Mouse (Mus musculus) right cerebral cortex, postnatal 4 days (tissue): ENCODE results near the gene Ppp6r1.
"Not testable (repeated sequence)": the region's sequence is repeated elsewhere in the genome, so short reads cannot be mapped to it uniquely, and the experiment has no call there.

ENCODE experiments used
- DNase-seq: peaks from one replicate; pipeline ENCODE4 v3.0.0-alpha.2; 2022

The Ppp6r1 gene

DNA sequence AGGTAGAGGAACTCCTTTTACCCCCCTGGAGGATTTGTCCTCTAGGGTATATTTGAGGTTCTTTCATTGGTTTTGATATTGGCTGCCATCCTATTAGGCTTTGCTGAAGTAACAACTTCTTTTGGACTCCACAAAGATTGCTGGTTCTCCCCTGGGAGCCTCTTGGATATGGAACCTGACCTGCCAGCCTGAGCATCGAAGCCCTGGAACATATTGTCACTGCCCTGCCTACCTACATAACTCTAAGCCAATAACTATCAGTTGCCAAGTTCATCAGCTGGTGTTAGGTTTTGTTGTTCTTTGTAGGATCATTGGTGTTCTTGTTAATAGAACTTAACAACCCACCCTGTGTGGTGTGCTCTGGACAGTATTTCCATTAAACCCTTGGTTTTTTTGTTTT, 45.9 kb downstream of the Ppp6r1 start:
- no peak for DNase-seq

- DNase-seq: no peak
These were observed 46.4 kb downstream of the Ppp6r1 start for GRCm38 (mm10) chr7:4612386-4612785.

GRCm38 (mm10) chr7:4611921-4612341, 46.9 kb downstream of the Ppp6r1 start:
- DNase-seq: no peak

DNA sequence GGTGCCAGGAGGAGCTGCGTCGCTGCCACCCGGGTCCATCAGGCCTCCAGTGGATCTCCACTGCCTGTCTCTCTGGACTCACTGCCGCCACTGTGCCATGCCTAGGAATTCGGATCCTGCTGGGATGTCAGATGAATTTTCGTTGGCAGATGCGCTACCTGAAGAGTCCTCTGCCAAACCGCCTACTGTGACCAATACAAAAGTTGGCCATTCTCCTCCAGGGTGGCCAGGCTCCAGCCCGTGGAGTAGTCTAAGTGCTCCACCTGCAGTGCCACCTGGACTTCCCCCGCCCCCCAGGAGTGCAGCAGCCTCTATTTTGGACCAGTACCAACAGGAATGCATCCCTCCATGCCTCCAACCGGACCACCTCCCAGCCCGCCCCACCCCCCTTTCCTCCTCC, 47.3 kb downstream of the Ppp6r1 start:
- DNase-seq: no peak

GRCm38 (mm10) chr7:4608002-4608401, 50.8 kb downstream of the Ppp6r1 start:
- no peak for DNase-seq

DNA sequence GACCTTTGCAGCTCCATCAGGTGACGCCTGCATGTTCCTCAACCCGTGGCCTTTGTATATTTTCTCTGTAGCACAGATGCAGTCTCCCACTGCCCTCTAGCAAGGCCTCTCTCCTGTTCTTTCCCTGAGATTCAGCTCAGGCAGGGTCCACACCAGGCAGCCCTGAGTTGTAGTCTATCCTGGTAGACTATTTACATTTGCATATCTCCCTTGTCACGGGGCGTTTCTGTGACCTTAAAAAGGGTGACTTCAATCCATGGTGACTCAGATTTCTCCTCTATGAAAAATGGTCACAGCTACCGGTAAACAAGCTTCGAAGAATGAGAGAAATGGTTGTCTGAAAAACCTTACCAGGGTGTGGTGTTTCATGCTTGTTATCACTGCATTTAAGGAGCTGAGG, 54.9 kb downstream of the Ppp6r1 start, which contains the start of gene Ptprh:
Ptprh (minus strand) TSS at position 169 of the 400 bp plus-strand sequence.
- DNase-seq: no peak

DNA sequence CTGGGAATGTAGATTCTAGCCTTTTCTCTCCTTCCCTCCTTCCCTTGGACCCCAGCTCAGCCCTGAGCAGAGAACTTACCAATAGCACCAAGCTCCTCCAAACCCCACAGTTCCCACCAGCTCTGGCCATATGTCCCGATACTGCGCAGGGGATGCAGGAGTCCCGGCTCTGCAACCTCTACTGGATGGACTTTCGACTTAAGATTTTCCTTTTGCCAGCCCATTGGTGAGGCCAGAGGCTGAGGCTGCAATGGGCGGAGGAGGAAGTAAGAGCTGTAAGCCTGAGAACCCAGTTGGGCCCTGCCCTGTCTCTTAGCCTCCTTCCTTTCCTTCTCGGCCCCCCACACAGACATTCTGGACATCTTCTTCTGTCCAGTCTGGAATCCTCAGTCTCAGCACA, 55.9 kb downstream of the Ppp6r1 start:
- DNase-seq: no peak

DNA sequence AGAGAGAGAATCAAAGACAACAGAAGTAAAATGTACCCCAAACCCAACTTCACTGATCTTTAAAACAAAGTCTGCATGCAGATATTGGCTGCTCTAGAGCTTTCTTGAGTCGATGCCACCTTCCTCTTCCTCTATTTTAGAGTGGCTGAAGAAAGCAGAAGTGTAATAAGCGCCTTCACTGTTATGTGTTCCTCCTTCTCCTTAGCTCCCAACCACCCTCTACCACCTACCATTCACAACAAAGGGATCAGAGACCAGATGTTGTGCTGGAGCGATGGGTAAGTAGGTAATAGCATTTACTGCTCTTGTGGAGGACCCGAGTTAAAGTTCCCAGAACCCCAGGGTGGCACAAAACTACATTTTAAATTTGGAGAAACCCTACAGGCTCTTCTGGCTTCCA, 61.8 kb downstream of the Ppp6r1 start:
- not testable (repeated sequence) for DNase-seq
